Mouse (Mus musculus): ENCODE results near the gene Ube2m. TPM values are rescaled to one million over a fixed set of nuclear protein-coding genes. Genes with fewer than 3 reads are reported as not detected.

Ube2m gene
- total RNA-seq, 2 experiments from 2014 or later: 70.0 to 94.6 TPM

GRCm38 (mm10) chr7:13035211-13035855 is 2.7 kb downstream of the Ube2m start:
- no peak for ATAC-seq (replicated peaks; ENCODE audit: low FRiP score, poor library complexity, severe bottlenecking)

GRCm38 (mm10) chr7:13034148-13034977 is 3.7 kb downstream of the Ube2m start, which contains the start of gene Chmp2a:
Chmp2a (minus strand) TSS chr7:13034807.
- ATAC-seq (replicated peaks; ENCODE audit: low FRiP score, poor library complexity, severe bottlenecking): peak; percentile 74

- ATAC-seq (replicated peaks; ENCODE audit: low FRiP score, poor library complexity, severe bottlenecking): no peak
These were observed 4.5 kb downstream of the Ube2m start for GRCm38 (mm10) chr7:13033451-13034147.

GRCm38 (mm10) chr7:13032541-13032940 is 5.5 kb downstream of the Ube2m start:
- ATAC-seq (replicated peaks; ENCODE audit: low FRiP score, poor library complexity, severe bottlenecking): no peak

GRCm38 (mm10) chr7:13031983-13032382 is 6.1 kb downstream of the Ube2m start:
- ATAC-seq (replicated peaks; ENCODE audit: low FRiP score, poor library complexity, severe bottlenecking): no peak

DNA sequence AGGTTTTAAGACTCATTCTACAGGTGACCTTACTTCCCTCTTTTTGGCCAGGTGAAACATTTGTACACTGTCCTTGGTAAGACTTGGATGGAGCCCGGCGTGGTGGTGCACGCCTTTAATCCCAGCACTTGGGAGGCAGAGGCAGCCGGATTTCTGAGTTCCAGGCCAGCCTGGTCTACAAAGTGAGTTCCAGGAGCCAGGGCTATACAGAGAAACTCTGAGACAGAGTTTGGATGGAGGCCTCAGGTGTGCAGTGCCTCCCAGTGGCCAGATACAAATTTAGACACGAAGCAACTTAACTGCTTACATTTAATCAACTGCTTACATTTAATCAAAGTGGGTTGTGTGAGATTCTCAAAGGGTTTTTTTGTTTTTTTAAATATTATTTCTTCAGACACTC is 7.0 kb downstream of the Ube2m start:
- ATAC-seq (replicated peaks; ENCODE audit: low FRiP score, poor library complexity, severe bottlenecking): no peak

- no peak for ATAC-seq (replicated peaks; ENCODE audit: low FRiP score, poor library complexity, severe bottlenecking)
These were observed 9.1 kb downstream of the Ube2m start for GRCm38 (mm10) chr7:13028986-13029385.

DNA sequence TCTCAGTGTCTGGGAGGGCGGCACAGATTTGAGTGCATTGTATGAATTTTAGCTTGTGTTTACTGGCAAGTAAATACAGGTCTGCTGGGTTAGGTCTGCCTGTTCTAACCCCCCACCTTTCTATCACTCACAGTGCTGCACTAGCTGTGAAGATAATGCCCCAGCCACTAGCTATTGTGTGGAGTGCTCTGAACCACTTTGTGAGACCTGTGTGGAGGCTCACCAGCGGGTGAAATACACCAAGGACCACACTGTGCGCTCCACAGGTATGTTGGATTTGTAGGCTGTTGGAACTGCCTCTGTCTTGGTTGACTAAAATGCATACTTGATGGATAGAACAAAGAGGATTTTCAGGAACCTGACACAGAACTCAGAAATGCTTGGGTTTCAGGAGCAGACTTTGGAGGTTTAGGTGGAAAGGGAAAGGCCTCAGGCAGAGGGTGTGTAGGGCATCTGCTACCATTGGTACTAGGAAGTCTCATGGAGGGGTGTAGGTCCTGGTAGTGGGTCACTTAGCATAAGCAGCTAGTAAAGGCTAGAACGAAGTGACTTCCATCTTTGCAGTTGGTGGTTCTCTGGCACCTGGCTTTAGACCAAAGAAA is 12.5 kb downstream of the Ube2m start:
- no peak for ATAC-seq (replicated peaks; ENCODE audit: low FRiP score, poor library complexity, severe bottlenecking)

DNA sequence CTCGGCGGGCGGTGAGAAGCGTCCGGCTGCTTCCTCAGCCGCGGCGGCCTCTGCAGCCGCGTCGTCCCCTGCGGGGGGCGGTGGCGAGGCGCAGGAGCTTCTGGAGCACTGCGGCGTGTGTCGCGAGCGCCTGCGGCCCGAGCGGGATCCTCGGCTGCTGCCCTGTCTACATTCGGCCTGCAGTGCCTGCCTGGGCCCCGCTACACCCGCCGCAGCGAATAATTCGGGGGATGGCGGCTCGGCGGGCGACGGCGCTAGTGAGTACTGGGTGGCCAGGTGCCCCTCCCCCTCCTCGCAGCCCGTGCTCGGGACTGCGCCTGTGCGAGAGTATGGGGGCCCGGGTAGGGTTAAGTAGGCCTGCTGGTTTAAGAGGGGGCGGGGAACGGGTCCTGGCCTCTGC is 13.3 kb downstream of the Ube2m start:
- peak; percentile 31 for ATAC-seq (replicated peaks; ENCODE audit: low FRiP score, poor library complexity, severe bottlenecking)

- ATAC-seq (replicated peaks; ENCODE audit: low FRiP score, poor library complexity, severe bottlenecking): peak; percentile 89
These were observed 13.9 kb downstream of the Ube2m start for GRCm38 (mm10) chr7:13023928-13024731.

GRCm38 (mm10) chr7:13022773-13023535 is 15.1 kb downstream of the Ube2m start:
- no peak; the same call in 1 of the 2 replicates for ATAC-seq (replicated peaks; ENCODE audit: low FRiP score, poor library complexity, severe bottlenecking)

GRCm38 (mm10) chr7:13015217-13015616 is 22.9 kb downstream of the Ube2m start:
- no peak for ATAC-seq (replicated peaks; ENCODE audit: low FRiP score, poor library complexity, severe bottlenecking)

GRCm38 (mm10) chr7:13014275-13014839 is 23.7 kb downstream of the Ube2m start:
- ATAC-seq (replicated peaks; ENCODE audit: low FRiP score, poor library complexity, severe bottlenecking): no peak

- no peak for ATAC-seq (replicated peaks; ENCODE audit: low FRiP score, poor library complexity, severe bottlenecking)
These were observed 24.4 kb downstream of the Ube2m start for GRCm38 (mm10) chr7:13013671-13014070.

GRCm38 (mm10) chr7:13010005-13010908 is 27.8 kb downstream of the Ube2m start, which contains the start of gene Zbtb45:
Zbtb45 (minus strand) TSS chr7:13010034.
- 0 out of 2 replicates have a peak, but pooled peaks have one; percentile 1 for ATAC-seq (replicated peaks; ENCODE audit: low FRiP score, poor library complexity, severe bottlenecking)

DNA sequence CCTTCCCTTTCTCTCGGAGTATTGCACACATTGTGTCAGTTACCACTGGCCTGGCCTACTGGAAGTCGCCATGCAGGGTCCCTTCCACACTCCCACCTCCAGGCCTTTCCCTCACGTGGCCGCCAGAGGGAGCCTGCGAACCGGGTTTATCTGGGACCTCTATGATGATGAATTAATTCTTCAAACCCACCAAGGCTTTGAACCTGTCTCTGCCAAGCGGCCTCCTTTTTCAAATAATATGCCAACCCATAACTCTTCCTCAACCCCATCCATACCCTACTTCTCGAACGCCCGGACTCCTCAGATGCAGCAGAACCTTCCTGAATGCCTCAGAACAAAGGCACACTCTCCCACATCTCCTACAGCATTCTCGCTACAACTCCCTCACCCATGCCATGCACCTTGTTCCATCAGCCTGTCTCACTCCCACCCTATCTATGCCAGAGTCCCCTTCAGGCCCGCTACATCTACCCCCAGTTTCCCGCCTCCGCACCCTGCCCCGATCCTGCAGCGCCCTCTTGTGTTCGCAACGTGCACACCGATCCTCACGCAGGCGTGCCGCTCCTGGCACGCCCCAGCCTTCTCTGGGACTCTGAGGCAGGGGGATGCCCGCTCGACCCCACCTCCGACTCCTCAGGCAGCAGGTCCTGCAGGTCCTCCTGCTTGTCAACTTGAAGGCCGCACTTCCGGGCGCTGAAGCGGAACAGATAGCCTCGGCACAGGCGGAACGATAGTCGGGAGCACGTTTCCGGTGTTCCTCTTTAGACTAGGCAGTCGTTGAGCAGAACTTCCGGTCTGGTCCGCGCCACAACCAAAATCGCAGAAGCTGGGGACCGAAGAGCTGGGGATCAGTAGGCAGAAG is 28.7 kb downstream of the Ube2m start:
- peak; percentile 91 for ATAC-seq (replicated peaks; ENCODE audit: low FRiP score, poor library complexity, severe bottlenecking)
